Mouse (Mus musculus) ovary, adult 10 weeks (tissue): ENCODE data around the gene Gm17584. TPM values are rescaled to one million over a fixed set of nuclear protein-coding genes. Genes with fewer than 3 reads are reported as not detected.

Experiments used
- polyA plus RNA-seq: library from polyadenylated mRNA; stranded (reverse); fragments of 350-450 nt; fragmentation: Illumina TruSeq; extraction: RNeasy Lipid Tissue Mini Kit (QIAGEN cat#74804); gene quantifications from one replicate; pipeline ENCODE4 v1.2.3, GENCODE M21; 2014

Gene Gm17584
- polyA plus RNA-seq, result not detected

GRCm38 (mm10) chrX:124500263-124500662, at the start of gene Gm17584:
Gene Gm17584, plus strand, starts transcription at chrX:124500563.

Other genes with a start within 250 kb of the Gm17584 start
- gene Gm17469, start 129.3 kb downstream of the Gm17584 start, polyA plus RNA-seq, result not detected